Mouse (Mus musculus) adrenal gland, adult 10 weeks (tissue): ENCODE results near the gene Olfr851. TPM values are rescaled to one million over a fixed set of nuclear protein-coding genes. Genes with fewer than 3 reads are reported as not detected.

Experiments used
- polyA plus RNA-seq: library from polyadenylated mRNA; stranded (reverse); fragments of 350-450 nt; fragmentation: Illumina TruSeq; extraction: RNeasy Lipid Tissue Mini Kit (QIAGEN cat#74804); gene quantifications from one replicate; pipeline ENCODE4 v1.2.3, GENCODE M21; 2014; ENCODE audit warnings: low read depth, low replicate concordance

The Olfr851 gene
- not detected for polyA plus RNA-seq

DNA sequence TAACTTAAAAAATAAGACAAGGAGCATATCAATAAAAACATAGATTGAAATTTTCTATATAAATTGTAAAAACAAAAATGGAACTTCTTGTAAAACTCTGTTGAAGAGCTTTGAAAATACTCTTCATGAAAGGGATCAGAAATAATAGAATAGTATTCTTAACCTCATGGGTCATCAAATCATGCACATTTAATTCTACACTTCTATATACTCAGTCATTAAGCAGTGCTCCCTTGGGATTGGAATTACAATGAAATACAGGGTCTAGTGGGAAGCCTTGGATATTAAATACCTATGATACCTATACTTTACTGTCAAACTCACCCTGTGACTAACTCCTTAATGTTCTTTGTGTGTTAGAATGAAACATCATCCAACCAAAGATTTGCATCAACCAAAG, at the start of gene Olfr851:
Olfr851 (plus strand) TSS at position 301 of the 400 bp plus-strand sequence.

DNA sequence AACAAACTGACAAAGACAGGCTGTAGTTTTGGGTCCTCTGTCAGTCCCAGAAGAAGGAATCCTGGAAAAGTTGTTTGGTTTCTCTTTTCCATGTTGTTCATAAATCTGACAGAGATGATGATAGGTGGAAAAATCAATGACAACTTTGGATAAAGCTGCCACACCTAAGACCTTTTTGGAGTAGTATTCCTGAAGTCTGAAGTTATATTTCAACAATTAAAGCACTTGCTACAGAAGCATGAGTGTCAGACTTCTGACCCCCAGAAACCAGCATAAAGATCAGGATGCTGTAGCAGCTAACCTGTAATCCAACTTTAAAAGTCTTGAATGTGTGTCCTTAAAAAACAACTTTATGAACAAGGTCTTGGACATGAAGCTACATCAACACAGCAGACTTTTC, 14.9 kb upstream of the Olfr851 start, which contains the start of gene Olfr850:
Olfr850 (minus strand) TSS at position 101 of the 400 bp plus-strand sequence.

DNA sequence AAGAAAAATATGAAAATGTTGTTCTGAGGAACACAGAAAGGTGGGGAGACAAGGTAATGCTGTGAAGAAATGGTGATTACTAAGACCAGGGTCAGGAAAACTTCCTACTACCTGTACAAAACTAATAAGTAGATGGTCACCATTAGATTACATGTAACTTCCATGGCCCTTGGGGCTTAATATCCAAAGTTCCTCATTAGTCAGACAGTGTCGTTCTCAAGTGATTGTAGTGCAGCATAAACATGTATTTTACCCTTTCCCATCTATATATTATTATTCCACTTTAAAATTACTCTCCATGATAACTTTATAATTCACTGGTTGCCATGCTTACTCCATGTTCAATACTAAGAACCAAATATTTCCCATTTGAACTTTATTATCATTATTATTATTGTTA, 47.9 kb downstream of the Olfr851 start, which contains the start of gene Olfr853:
Olfr853 (minus strand) TSS at position 101 of the 400 bp plus-strand sequence.

Other genes with a start within 250 kb of the Olfr851 start
- not detected for gene Olfr843, start 241.3 kb upstream of the Olfr851 start, polyA plus RNA-seq
- not detected for gene Olfr844, start 176.9 kb upstream of the Olfr851 start, polyA plus RNA-seq
- not detected for gene Olfr845, start 156.8 kb upstream of the Olfr851 start, polyA plus RNA-seq
- not detected for gene Olfr846, start 129.3 kb upstream of the Olfr851 start, polyA plus RNA-seq
- gene Olfr847, start 114.6 kb upstream of the Olfr851 start, polyA plus RNA-seq, result not detected
- not detected for gene Olfr849, start 53.0 kb upstream of the Olfr851 start, polyA plus RNA-seq
- not detected for gene Olfr850, start 15.0 kb upstream of the Olfr851 start, polyA plus RNA-seq
- not detected for gene Olfr853, start 47.8 kb downstream of the Olfr851 start, polyA plus RNA-seq
- not detected for gene Olfr854, start 74.1 kb downstream of the Olfr851 start, polyA plus RNA-seq
- not detected for gene Olfr855, start 89.3 kb downstream of the Olfr851 start, polyA plus RNA-seq
- gene Zfp317, start 128.8 kb downstream of the Olfr851 start, polyA plus RNA-seq, result 35.9 TPM
- not detected for gene Olfr857, start 216.1 kb downstream of the Olfr851 start, polyA plus RNA-seq